In genomic region chr11:33721297-33721696, GRCm38 (mm10) we compare ENCODE assay signal across 8 mouse cellular contexts.
A peak's percentile ranks its signal among the peaks of the same experiment; 100 is the strongest.
DNase-seq lines count a peak whose midpoint lies in the region; ATAC-seq and TF ChIP-seq lines count a peak whose summit lies in the region.

No protein-coding gene starts in this region.

- no peaks in the 10 kb centered on the region; the same call in 1 of the 2 replicates for H3K27me3 ChIP-seq in heart, adult 2 months (ENCODE audit: control insufficient read depth, insufficient read depth, low read length)
- H3K27me3 ChIP-seq in heart, embryonic 11.5 days (ENCODE audit: control insufficient read depth, insufficient read depth, low read length), result peaks cover 4% of the 10 kb centered on the region
- H3K27me3 ChIP-seq in midbrain, embryonic 11.5 days (ENCODE audit: control insufficient read depth, insufficient read depth, low read length), result no peaks in the 10 kb centered on the region
- no peaks in the 10 kb centered on the region for H3K27me3 ChIP-seq in spleen, adult 2 months (ENCODE audit: control insufficient read depth, insufficient read depth, low read length)

- TF ChIP-seq EP300 in heart, adult 2 months (IDR thresholded peaks at IDR 0.05; ENCODE audit: insufficient read depth, low read depth, low read length), result no peak

- H3K27ac ChIP-seq in heart, adult 2 months, result no peak overlapping the region
- H3K27ac ChIP-seq in heart, embryonic 11.5 days (ENCODE audit: low read depth, low read length), result no peak overlapping the region
- H3K27ac ChIP-seq in midbrain, embryonic 11.5 days (ENCODE audit: low read depth, low read length), result no peak overlapping the region
- H3K27ac ChIP-seq in spleen, adult 2 months (ENCODE audit: insufficient read depth, low read length), result no peak overlapping the region

- TF ChIP-seq CTCF in heart, adult 2 months (IDR thresholded peaks at IDR 0.05), result peak; percentile 85
- TF ChIP-seq CTCF in spleen, adult 2 months (IDR thresholded peaks at IDR 0.05; ENCODE audit: extremely low read depth, insufficient read depth, insufficient read length, insufficient replicate concordance), result peak; percentile 74; the same call in 1 of the 2 replicates

- DNase-seq in heart, adult 2 months, result peak; percentile 20 to 72
- DNase-seq in T-cell, adult 2 months (ENCODE audit: low spot score), result peak; percentile 35
- DNase-seq in cerebellum, postnatal 4 days (ENCODE audit: low spot score in 2 of 2), result peak; percentile 83 to 85
- DNase-seq in left cerebral cortex, postnatal 14 days (ENCODE audit: low spot score in 2 of 2), result peak; percentile 21 to 81
- peak; percentile 99 for DNase-seq in midbrain, embryonic 11.5 days (ENCODE audit: low spot score, missing footprints)
- DNase-seq in spleen, adult 2 months (ENCODE audit: low read depth in 1 of 2, low spot score in 2 of 2), result peak in 1 of 2 experiments; percentile 31

- no peaks in the 10 kb centered on the region for H3K36me3 ChIP-seq in heart, adult 2 months (ENCODE audit: control insufficient read depth, insufficient read depth, low read length)
- H3K36me3 ChIP-seq in heart, embryonic 11.5 days (ENCODE audit: control insufficient read depth, insufficient read depth, low read length), result no peaks in the 10 kb centered on the region
- H3K36me3 ChIP-seq in midbrain, embryonic 11.5 days (ENCODE audit: control insufficient read depth, insufficient read depth, low read length), result no peaks in the 10 kb centered on the region
- no peaks in the 10 kb centered on the region for H3K36me3 ChIP-seq in spleen, adult 2 months (ENCODE audit: control insufficient read depth, insufficient read depth, low read length)

- H3K79me2 ChIP-seq in heart, adult 2 months (replicated peaks; ENCODE audit: control insufficient read depth, insufficient read depth, low read length), result no peaks in the 10 kb centered on the region

- H3K9ac ChIP-seq in heart, adult 2 months (ENCODE audit: low read depth, low read length), result no peak overlapping the region
- H3K9ac ChIP-seq in heart, embryonic 11.5 days (ENCODE audit: low read depth, low read length), result no peak overlapping the region
- no peak overlapping the region for H3K9ac ChIP-seq in midbrain, embryonic 11.5 days (ENCODE audit: low read length)

- intact Hi-C loops in heart, adult 2 months (cut with DNase I), result loop anchor here (2.0 kb wide), 1 partner anchor 544 kb away; no protein-coding TSS in a partner anchor
- intact Hi-C loops in left cerebral cortex, postnatal 14 days (cut with DNase I), result loop anchor here (1.0 to 10.0 kb wide), 4 partner anchors 106 to 545 kb away; no protein-coding TSS in a partner anchor

- ATAC-seq in heart, embryonic 11.5 days (replicated peaks; ENCODE audit: insufficient number of reproducible peaks, low FRiP score, low TSS enrichment), result no peak
- peak; percentile 65 for ATAC-seq in granulocyte monocyte progenitor cell, adult 5-6 weeks (replicated peaks; ENCODE audit: poor library complexity, severe bottlenecking)
- ATAC-seq in midbrain, embryonic 11.5 days (ENCODE audit: low FRiP score), result no peak

- TF ChIP-seq POLR2A in heart, adult 2 months (IDR thresholded peaks at IDR 0.05; ENCODE audit: insufficient read depth, low read depth, low read length), result no peak
- TF ChIP-seq POLR2A in spleen, adult 2 months (IDR thresholded peaks at IDR 0.05; ENCODE audit: low read depth, low read length), result no peak

- WGBS in heart, adult 2 months, result 24% methylated on average over 7 of the region's 7 CpGs
- WGBS in heart, embryonic 11.5 days (ENCODE audit: insufficient replicate concordance), result 25% methylated on average over 7 of the region's 7 CpGs
- WGBS in midbrain, embryonic 11.5 days, result 24% methylated on average over 7 of the region's 7 CpGs
- WGBS in spleen, adult 2 months, result 29% methylated on average over 7 of the region's 7 CpGs

- no peak overlapping the region for H3K4me3 ChIP-seq in heart, adult 2 months
- no peak overlapping the region for H3K4me3 ChIP-seq in heart, embryonic 11.5 days (ENCODE audit: low read depth, low read length)
- no peak overlapping the region for H3K4me3 ChIP-seq in midbrain, embryonic 11.5 days (ENCODE audit: low read depth, low read length)
- no peak overlapping the region for H3K4me3 ChIP-seq in spleen, adult 2 months (ENCODE audit: extremely low read depth, insufficient read depth, insufficient read length)

- no peak overlapping the region for H3K4me2 ChIP-seq in heart, embryonic 11.5 days
- no peak overlapping the region for H3K4me2 ChIP-seq in midbrain, embryonic 11.5 days

- no peaks in the 10 kb centered on the region for H3K9me3 ChIP-seq in heart, embryonic 11.5 days (replicated peaks; ENCODE audit: control insufficient read depth, low read length)
- H3K9me3 ChIP-seq in midbrain, embryonic 11.5 days (ENCODE audit: control insufficient read depth, low read length), result no peaks in the 10 kb centered on the region; the same call in 1 of the 2 replicates

- no peaks in the 10 kb centered on the region for H3K4me1 ChIP-seq in heart, adult 2 months (ENCODE audit: control insufficient read depth, insufficient read depth, low read length)
- H3K4me1 ChIP-seq in heart, embryonic 11.5 days (ENCODE audit: control insufficient read depth, insufficient read depth, low read length), result no peaks in the 10 kb centered on the region
- H3K4me1 ChIP-seq in midbrain, embryonic 11.5 days (ENCODE audit: control insufficient read depth, insufficient read depth, low read length), result no peaks in the 10 kb centered on the region
- H3K4me1 ChIP-seq in spleen, adult 2 months (ENCODE audit: control insufficient read depth, insufficient read depth, insufficient read length), result no peaks in the 10 kb centered on the region
